Mouse (Mus musculus) cortical plate, adult 2 months (tissue): ENCODE results near the gene Cask.

Experiments
- CTCF ChIP-seq: fragments of 200-500 bp; IDR thresholded peaks from 2 replicates; pipeline ENCODE4 v1.5.1; 2011; ENCODE audit warnings: mild to moderate bottlenecking, control low read depth, low read length; ENCODE audit not compliant: insufficient read depth; ENCODE audit errors: extremely low read depth
- POLR2A ChIP-seq: fragments of 200-500 bp; IDR thresholded peaks from 2 replicates; pipeline ENCODE4 v1.6.1; 2011; ENCODE audit warnings: mild to moderate bottlenecking, low read length, control low read depth; ENCODE audit not compliant: insufficient read depth; ENCODE audit errors: extremely low read depth

DNA sequence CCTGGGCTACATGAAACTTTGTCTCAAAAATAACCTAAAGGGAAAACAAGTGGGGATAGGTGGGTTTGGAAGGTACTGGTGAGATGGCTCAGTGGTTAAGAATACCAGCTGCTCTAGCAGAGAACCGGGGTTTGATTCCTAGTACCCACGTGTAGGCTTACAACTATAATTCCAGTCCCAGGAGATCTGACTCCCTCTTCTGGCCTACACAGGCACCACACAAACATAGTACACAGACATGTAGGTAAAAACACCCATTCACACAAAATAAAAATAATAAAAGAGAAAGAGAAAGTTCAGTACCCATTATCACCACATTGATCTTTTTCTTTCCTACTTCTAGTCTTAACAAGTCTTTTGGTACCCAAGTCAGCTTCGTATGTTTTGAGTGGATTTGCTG lies 379.2 kb downstream of the Cask start:
- TF ChIP-seq CTCF: no peak
- TF ChIP-seq POLR2A: no peak
